ENCODE assay signal across 10 mouse cellular contexts in the genomic region with DNA sequence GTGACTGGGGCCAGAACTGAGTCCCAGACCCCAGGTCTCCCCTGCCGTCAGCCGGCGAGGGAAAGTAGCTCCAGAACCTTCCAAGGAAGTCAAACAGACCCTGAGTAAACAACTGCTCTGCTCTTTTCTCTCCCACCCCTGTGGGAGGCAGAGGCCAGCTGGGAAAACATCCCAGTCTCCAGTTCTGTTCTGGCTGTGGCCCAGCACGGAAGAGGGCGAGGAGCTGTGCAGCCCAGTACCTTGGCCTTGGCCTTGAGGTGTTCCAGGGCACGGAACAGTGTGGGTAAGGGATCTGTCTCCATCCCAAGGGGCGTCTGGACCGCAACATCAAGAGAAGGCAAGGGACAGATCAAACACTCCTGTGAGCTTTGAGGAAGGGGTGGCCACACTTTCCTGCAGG. TPM values are rescaled to one million over a fixed set of nuclear protein-coding genes. Genes with fewer than 3 reads are reported as not detected.
DNase-seq lines count a peak whose midpoint lies in the region; ATAC-seq and TF ChIP-seq lines count a peak whose summit lies in the region.
"Had no signal": no experiment of that assay in that cellular context is flagged by ENCODE, and none has a peak within 500 bp of the region (broad histone marks: within the 10 kb centered on the region; RNA-seq: fewer than 3 reads in every experiment).

No protein-coding gene starts in this region.

- H3K9me3 ChIP-seq in hindbrain, postnatal 0 days (ENCODE audit: low read length): no peaks in the 10 kb centered on the region
- no peaks in the 10 kb centered on the region for H3K9me3 ChIP-seq in midbrain, embryonic 14.5 days (ENCODE audit: control insufficient read depth, low read length)

- no peak overlapping the region for H3K4me2 ChIP-seq in hindbrain, postnatal 0 days (ENCODE audit: low read depth, low read length)
- no peak overlapping the region for H3K4me2 ChIP-seq in midbrain, embryonic 14.5 days (ENCODE audit: low read length)

- H3K4me1 ChIP-seq in hindbrain, postnatal 0 days (ENCODE audit: insufficient read depth, low read length): no peaks in the 10 kb centered on the region
- H3K4me1 ChIP-seq in midbrain, embryonic 14.5 days (ENCODE audit: control insufficient read depth, insufficient read depth, low read length): no peaks in the 10 kb centered on the region

- H3K9ac ChIP-seq in hindbrain, postnatal 0 days (replicated peaks; ENCODE audit: low read length): no peak overlapping the region
- H3K9ac ChIP-seq in midbrain, embryonic 14.5 days (replicated peaks; ENCODE audit: low read length): no peak overlapping the region

- no peaks in the 10 kb centered on the region for H3K27me3 ChIP-seq in hindbrain, postnatal 0 days (ENCODE audit: insufficient read depth, low read length)
- H3K27me3 ChIP-seq in midbrain, embryonic 14.5 days (ENCODE audit: control insufficient read depth, insufficient read depth, low read length): no peaks in the 10 kb centered on the region

- peak; percentile 56; the same call in 1 of the 2 replicates for ATAC-seq in hindbrain, postnatal 0 days
- ATAC-seq in midbrain, embryonic 14.5 days (ENCODE audit: low FRiP score, low TSS enrichment): no peak

- no peak overlapping the region for H3K4me3 ChIP-seq in hindbrain, postnatal 0 days (ENCODE audit: low read length)
- H3K4me3 ChIP-seq in midbrain, embryonic 14.5 days (replicated peaks; ENCODE audit: low read depth, low read length): no peak overlapping the region

- intact Hi-C loops in gastrocnemius, postnatal 36 days (cut with DNase I): no loop called here

- DNase-seq in gastrocnemius, adult 18-20 months (ENCODE audit: low spot score): peak; percentile 40
- DNase-seq in gastrocnemius, postnatal 36 days: no peak
- DNase-seq in heart, adult 11 months: peak; percentile 97
- DNase-seq in hindbrain, postnatal 0 days (ENCODE audit: low spot score): peak; percentile 37
- peak; percentile 26 for DNase-seq in midbrain, embryonic 14.5 days
- DNase-seq in spleen, postnatal 14 days (ENCODE audit: low spot score in 2 of 2): no peak
- DNase-seq in thymus, postnatal 0 days (ENCODE audit: low spot score): no peak
- no peak for DNase-seq in right cerebral cortex, postnatal 36 days (ENCODE audit: low spot score in 2 of 2)

- no peak for TF ChIP-seq CTCF in hindbrain, postnatal 0 days (IDR thresholded peaks at IDR 0.05; ENCODE audit: low read depth)

- WGBS in hindbrain, postnatal 0 days: 59% methylated on average over 8 of the region's 8 CpGs
- WGBS in midbrain, embryonic 14.5 days: 80% methylated on average over 8 of the region's 8 CpGs

- H3K27ac ChIP-seq in hindbrain, postnatal 0 days: peak overlapping the region; percentile 54; the same call in 1 of the 2 replicates
- no peak overlapping the region for H3K27ac ChIP-seq in midbrain, embryonic 14.5 days (replicated peaks; ENCODE audit: low read depth, low read length)
- H3K27ac ChIP-seq: macrophage had no signal

- no peaks in the 10 kb centered on the region for H3K36me3 ChIP-seq in hindbrain, postnatal 0 days (ENCODE audit: insufficient read depth, low read length)
- no peaks in the 10 kb centered on the region for H3K36me3 ChIP-seq in midbrain, embryonic 14.5 days (ENCODE audit: control insufficient read depth, insufficient read depth, low read length)

RNA-seq across cellular contexts. Expression of gene Slc7a5, which starts 14.6 kb away (rescaled TPM):
- 1 to 10 TPM; 1.0 to 1.4 TPM for total RNA-seq in gastrocnemius, adult 18-20 months (2021)
- 1 to 10 TPM; 1.9 to 2.1 TPM for total RNA-seq in gastrocnemius, postnatal 36 days (2021)
- total RNA-seq in hindbrain, postnatal 0 days (2014; rRNA removed): 148 and 163 TPM in 2 replicates
- 60.1 and 72.1 TPM in 2 replicates for polyA plus RNA-seq in hindbrain, postnatal 0 days (2015; fragmentation: Nextera tagmentation; extraction: Ambion mirVana)
- 42.0 and 54.0 TPM in 2 replicates for polyA plus RNA-seq in midbrain, embryonic 14.5 days (2014; fragmentation: Nextera tagmentation; extraction: Ambion mirVana)
- 15.0 and 16.7 TPM in 2 replicates for polyA plus RNA-seq in thymus, postnatal 0 days (2015; fragmentation: Nextera tagmentation; extraction: Ambion mirVana)

RNA-seq across cellular contexts. Expression of gene Car5a, which starts 22.6 kb away (rescaled TPM):
- total RNA-seq in gastrocnemius, adult 18-20 months (2021): not detected
- not detected for total RNA-seq in gastrocnemius, postnatal 36 days (2021)
- 0.42 TPM in 1 of 2 replicates, not detected in the other for total RNA-seq in hindbrain, postnatal 0 days (2014; rRNA removed)
- 0.23 and 0.50 TPM in 2 replicates for polyA plus RNA-seq in hindbrain, postnatal 0 days (2015; fragmentation: Nextera tagmentation; extraction: Ambion mirVana)
- polyA plus RNA-seq in midbrain, embryonic 14.5 days (2014; fragmentation: Nextera tagmentation; extraction: Ambion mirVana): not detected in 2 replicates
- polyA plus RNA-seq in thymus, postnatal 0 days (2015; fragmentation: Nextera tagmentation; extraction: Ambion mirVana): 0.13 and 0.22 TPM in 2 replicates
- polyA plus RNA-seq: gonadal fat pad, adult 2 months; macrophage had no signal

RNA-seq across cellular contexts. Expression of gene Banp, which starts 27.4 kb away (rescaled TPM):
- total RNA-seq in gastrocnemius, adult 18-20 months (2021): 1 to 10 TPM; 8.4 TPM
- 10 to 100 TPM in 1 of 2 experiments, 1 to 10 TPM in 1; 6.6 to 17.8 TPM for total RNA-seq in gastrocnemius, postnatal 36 days (2021)
- total RNA-seq in hindbrain, postnatal 0 days (2014; rRNA removed): 59.7 and 62.5 TPM in 2 replicates
- polyA plus RNA-seq in hindbrain, postnatal 0 days (2015; fragmentation: Nextera tagmentation; extraction: Ambion mirVana): 22.5 and 22.8 TPM in 2 replicates
- 47.7 and 48.7 TPM in 2 replicates for polyA plus RNA-seq in midbrain, embryonic 14.5 days (2014; fragmentation: Nextera tagmentation; extraction: Ambion mirVana)
- 29.4 and 38.9 TPM in 2 replicates for polyA plus RNA-seq in thymus, postnatal 0 days (2015; fragmentation: Nextera tagmentation; extraction: Ambion mirVana)

Comparison
In these comparisons a context has a peak if more than half of its experiments do, and no peak if none do; other contexts are left out.
1. DNase-seq: peak in gastrocnemius, adult 18-20 months (single experiment), heart, adult 11 months (single experiment), hindbrain, postnatal 0 days (single experiment) and midbrain, embryonic 14.5 days (single experiment); none in gastrocnemius, postnatal 36 days (0 of 2), spleen, postnatal 14 days (0 of 2), thymus, postnatal 0 days (single experiment) and right cerebral cortex, postnatal 36 days (0 of 2).
2. RNA of gene Slc7a5, which starts 14.6 kb away (total RNA-seq): 148 to 163 TPM in hindbrain, postnatal 0 days; 1.9 to 2.1 TPM in gastrocnemius, postnatal 36 days and 1.0 to 1.4 TPM in gastrocnemius, adult 18-20 months; every median in the first group is over 10 times any median in the second.